Mouse (Mus musculus) B cell, adult 67 days (primary cell): ENCODE data around the gene Tra2b. TPM values are rescaled to one million over a fixed set of nuclear protein-coding genes. Genes with fewer than 3 reads are reported as not detected.

Source experiments
- total RNA-seq, 2 experiments: library from RNA; stranded (reverse); gene quantifications; 4 replicates each; pipeline ENCODE4 v1.2.4; 2023

The Tra2b gene
- total RNA-seq = 100 to 1,000 TPM; 564 to 587 TPM

DNA sequence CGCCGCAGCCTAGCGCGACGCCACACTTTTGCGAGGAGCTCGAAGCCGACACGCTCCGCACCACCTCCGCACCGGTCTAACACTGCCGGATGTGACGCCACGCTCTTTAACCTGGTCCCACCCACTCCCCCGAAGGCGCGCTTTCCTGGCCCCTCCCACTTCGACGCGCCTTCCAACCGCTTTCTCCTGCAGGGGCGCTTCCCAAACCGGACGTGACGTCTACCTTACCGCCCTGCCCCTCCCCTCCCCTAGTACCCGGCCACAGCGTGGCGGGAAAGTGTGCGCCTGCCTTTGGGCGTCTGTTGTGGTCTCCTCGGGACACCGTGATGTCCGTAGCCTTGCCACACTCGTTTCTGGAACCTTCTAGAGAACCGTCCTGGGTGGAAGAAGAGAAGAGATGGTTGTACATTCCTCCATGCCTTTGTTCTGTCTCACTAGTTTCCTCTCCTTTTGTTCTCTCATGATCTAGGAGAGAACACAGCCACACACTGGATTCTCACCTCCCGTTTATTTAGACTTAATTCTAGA is at the start of gene Tra2b:
TSS of gene Tra2b (minus strand) at position 157 of the 528 bp plus-strand sequence.

Other genes starting within 250 kb of the Tra2b start
- not detected for gene Igf2bp2, start 102.7 kb downstream of the Tra2b start, total RNA-seq
- 1 to 10 TPM; 6.4 to 9.1 TPM for gene Etv5, start 173.7 kb upstream of the Tra2b start, total RNA-seq